11 mouse cellular contexts compared by ENCODE assay signal in genomic region chr4:59850886-59851623, GRCm38 (mm10). TPM values are rescaled to one million over a fixed set of nuclear protein-coding genes. Genes with fewer than 3 reads are reported as not detected.
A peak's percentile ranks its signal among the peaks of the same experiment; 100 is the strongest.
DNase-seq lines count a peak whose midpoint lies in the region; ATAC-seq and TF ChIP-seq lines count a peak whose summit lies in the region.
"Had no signal": no experiment of that assay in that cellular context is flagged by ENCODE, and none has a peak within 500 bp of the region (broad histone marks: within the 10 kb centered on the region; RNA-seq: fewer than 3 reads in every experiment).

No protein-coding gene starts in this region.

- no peak overlapping the region for H3K4me2 ChIP-seq in forebrain, embryonic 16.5 days (ENCODE audit: low read length)
- H3K4me2 ChIP-seq in heart, embryonic 16.5 days (ENCODE audit: low read depth, low read length), result no peak overlapping the region
- H3K4me2 ChIP-seq in midbrain, postnatal 0 days (ENCODE audit: low read depth, low read length, poor library complexity, severe bottlenecking), result no peak overlapping the region
- H3K4me2 ChIP-seq: embryonic facial prominence, embryonic 12.5 days; liver, embryonic 13.5 days had no signal

- TF ChIP-seq CTCF in midbrain, postnatal 0 days (IDR thresholded peaks at IDR 0.05), result no peak

- intact Hi-C loops in heart, postnatal 10 days (cut with DNase I), result loop anchor here (1.0 to 5.0 kb wide), 3 partner anchors 44 to 234 kb away; partner anchors contain the start of gene Snx30

- H3K4me3 ChIP-seq in forebrain, embryonic 16.5 days (replicated peaks; ENCODE audit: low read length), result no peak overlapping the region
- H3K4me3 ChIP-seq in forebrain, embryonic 10.5 days, result no peak overlapping the region
- H3K4me3 ChIP-seq in heart, embryonic 16.5 days (ENCODE audit: low read length), result no peak overlapping the region
- H3K4me3 ChIP-seq in midbrain, postnatal 0 days (ENCODE audit: low read depth, low read length), result no peak overlapping the region
- H3K4me3 ChIP-seq: embryonic facial prominence, embryonic 12.5 days; liver, embryonic 13.5 days had no signal

- peak overlapping the region; percentile 0; the same call in 1 of the 2 replicates for H3K27ac ChIP-seq in forebrain, embryonic 16.5 days (ENCODE audit: low read length)
- no peak overlapping the region for H3K27ac ChIP-seq in forebrain, embryonic 10.5 days
- H3K27ac ChIP-seq in heart, embryonic 16.5 days (ENCODE audit: low read length), result peak overlapping the region; percentile 56
- no peak overlapping the region for H3K27ac ChIP-seq in midbrain, postnatal 0 days (ENCODE audit: low read depth, low read length)
- H3K27ac ChIP-seq: embryonic facial prominence, embryonic 12.5 days; liver, embryonic 13.5 days had no signal

- H3K4me1 ChIP-seq in forebrain, embryonic 16.5 days (replicated peaks; ENCODE audit: control insufficient read depth, insufficient read depth, low read length), result peaks cover 4% of the 10 kb centered on the region; the same call in 1 of the 2 replicates
- peaks cover 4% of the 10 kb centered on the region; the same call in 1 of the 2 replicates for H3K4me1 ChIP-seq in forebrain, embryonic 10.5 days
- H3K4me1 ChIP-seq in heart, embryonic 16.5 days (ENCODE audit: control insufficient read depth, insufficient read depth, low read length), result peaks cover 6% of the 10 kb centered on the region
- H3K4me1 ChIP-seq in midbrain, postnatal 0 days (ENCODE audit: insufficient read depth, low read length), result no peaks in the 10 kb centered on the region
- H3K4me1 ChIP-seq: embryonic facial prominence, embryonic 12.5 days had no signal

- H3K9me3 ChIP-seq in forebrain, embryonic 16.5 days (ENCODE audit: control insufficient read depth, low read length), result peaks cover 2% of the 10 kb centered on the region; the same call in 1 of the 2 replicates
- no peaks in the 10 kb centered on the region; the same call in 1 of the 2 replicates for H3K9me3 ChIP-seq in forebrain, embryonic 10.5 days
- peaks cover 2% of the 10 kb centered on the region; the same call in 1 of the 2 replicates for H3K9me3 ChIP-seq in heart, embryonic 16.5 days (replicated peaks; ENCODE audit: control insufficient read depth, low read length)
- H3K9me3 ChIP-seq in midbrain, postnatal 0 days (ENCODE audit: low read length), result no peaks in the 10 kb centered on the region
- H3K9me3 ChIP-seq: liver, embryonic 13.5 days had no signal

- no peak for DNase-seq in forebrain, embryonic 10.5 days (ENCODE audit: extremely low spot score, low spot score)
- no peak for DNase-seq in heart, postnatal 10 days
- peak; percentile 16 for DNase-seq in lung, postnatal 10 days
- no peak for DNase-seq in lung, adult 18-20 months
- peak; percentile 65 for DNase-seq in midbrain, postnatal 0 days (ENCODE audit: low spot score)

- H3K27me3 ChIP-seq in forebrain, embryonic 16.5 days (replicated peaks; ENCODE audit: control insufficient read depth, insufficient read depth, low read length), result no peaks in the 10 kb centered on the region
- H3K27me3 ChIP-seq in forebrain, embryonic 10.5 days (ENCODE audit: poor library complexity, severe bottlenecking), result no peaks in the 10 kb centered on the region
- no peaks in the 10 kb centered on the region for H3K27me3 ChIP-seq in heart, embryonic 16.5 days (ENCODE audit: control insufficient read depth, insufficient read depth, low read length)
- H3K27me3 ChIP-seq in midbrain, postnatal 0 days (ENCODE audit: insufficient read depth, low read length), result no peaks in the 10 kb centered on the region
- H3K27me3 ChIP-seq: embryonic facial prominence, embryonic 12.5 days; liver, embryonic 13.5 days; megakaryocyte, embryonic 14.5 days had no signal

- no peaks in the 10 kb centered on the region for H3K36me3 ChIP-seq in forebrain, embryonic 16.5 days (ENCODE audit: control insufficient read depth, insufficient read depth)
- H3K36me3 ChIP-seq in forebrain, embryonic 10.5 days (replicated peaks), result peaks cover 4% of the 10 kb centered on the region; the same call in 1 of the 2 replicates
- H3K36me3 ChIP-seq in heart, embryonic 16.5 days (ENCODE audit: control insufficient read depth, insufficient read depth), result peaks cover 5% of the 10 kb centered on the region
- H3K36me3 ChIP-seq in midbrain, postnatal 0 days (ENCODE audit: insufficient read depth, low read length), result no peaks in the 10 kb centered on the region

- no peak overlapping the region for H3K9ac ChIP-seq in forebrain, embryonic 16.5 days (replicated peaks; ENCODE audit: low read depth, low read length)
- no peak overlapping the region for H3K9ac ChIP-seq in heart, embryonic 16.5 days (ENCODE audit: low read length)
- H3K9ac ChIP-seq in midbrain, postnatal 0 days (replicated peaks; ENCODE audit: low read length, poor library complexity, severe bottlenecking), result 0 out of 2 replicates have a peak overlapping the region, but pooled peaks have one; percentile 24
- H3K9ac ChIP-seq: embryonic facial prominence, embryonic 12.5 days; liver, embryonic 13.5 days had no signal

- 58% methylated on average over 5 of the region's 5 CpGs for WGBS in forebrain, embryonic 16.5 days
- WGBS in forebrain, embryonic 10.5 days, result 95% methylated on average over 5 of the region's 5 CpGs
- 58% methylated on average over 5 of the region's 5 CpGs for WGBS in heart, embryonic 16.5 days
- 67% methylated on average over 5 of the region's 5 CpGs for WGBS in midbrain, postnatal 0 days

- peak; percentile 51; the same call in 1 of the 2 replicates for ATAC-seq in forebrain, embryonic 16.5 days
- no peak for ATAC-seq in heart, embryonic 16.5 days (replicated peaks; ENCODE audit: extremely low read depth, insufficient read depth, low FRiP score)
- no peak for ATAC-seq in midbrain, postnatal 0 days (ENCODE audit: low FRiP score)
- ATAC-seq in erythroblast, adult 5-6 weeks (replicated peaks; ENCODE audit: low FRiP score, poor library complexity, severe bottlenecking), result no peak

RNA-seq across cellular contexts. Expression of gene Snx30, which starts 45.4 kb away (rescaled TPM):
- 8.5 and 8.9 TPM in 2 replicates for polyA plus RNA-seq in forebrain, embryonic 16.5 days (2015; fragmentation: Nextera tagmentation; extraction: Ambion mirVana)
- polyA plus RNA-seq in forebrain, embryonic 10.5 days (2016; fragmentation: Nextera tagmentation; extraction: Ambion mirVana), result 5.7 and 5.8 TPM in 2 replicates
- 7.0 and 8.0 TPM in 2 replicates for polyA plus RNA-seq in heart, embryonic 16.5 days (2015; fragmentation: Nextera tagmentation; extraction: Ambion mirVana)
- 1 to 10 TPM; 8.1 to 8.9 TPM for total RNA-seq in heart, postnatal 10 days (2021)
- total RNA-seq in midbrain, postnatal 0 days (2014; rRNA removed), result 37.8 and 39.6 TPM in 2 replicates
- 18.1 and 21.7 TPM in 2 replicates for polyA plus RNA-seq in midbrain, postnatal 0 days (2015; fragmentation: Nextera tagmentation; extraction: Ambion mirVana)
- total RNA-seq in erythroblast, adult 5-6 weeks (2015; ENCODE audit: low replicate concordance), result 2.5 and 3.7 TPM in 2 replicates
- total RNA-seq in erythroblast, adult 5-6 weeks (2017; ENCODE audit: low replicate concordance), result 2.1 and 2.5 TPM in 2 replicates

RNA-seq across cellular contexts. Expression of gene Inip, which starts 49.7 kb away (rescaled TPM):
- polyA plus RNA-seq in forebrain, embryonic 16.5 days (2015; fragmentation: Nextera tagmentation; extraction: Ambion mirVana), result 73.6 and 81.3 TPM in 2 replicates
- polyA plus RNA-seq in forebrain, embryonic 10.5 days (2016; fragmentation: Nextera tagmentation; extraction: Ambion mirVana), result 102 and 111 TPM in 2 replicates
- 39.8 and 44.0 TPM in 2 replicates for polyA plus RNA-seq in heart, embryonic 16.5 days (2015; fragmentation: Nextera tagmentation; extraction: Ambion mirVana)
- total RNA-seq in heart, postnatal 10 days (2021), result 10 to 100 TPM; 13.5 to 17.4 TPM
- 20.8 and 26.8 TPM in 2 replicates for total RNA-seq in midbrain, postnatal 0 days (2014; rRNA removed)
- polyA plus RNA-seq in midbrain, postnatal 0 days (2015; fragmentation: Nextera tagmentation; extraction: Ambion mirVana), result 33.0 and 35.8 TPM in 2 replicates
- total RNA-seq in erythroblast, adult 5-6 weeks (2015; ENCODE audit: low replicate concordance), result 4.2 and 11.1 TPM in 2 replicates
- total RNA-seq in erythroblast, adult 5-6 weeks (2017; ENCODE audit: low replicate concordance), result 7.0 and 14.1 TPM in 2 replicates

Comparison
In these comparisons a context has a peak if more than half of its experiments do, and no peak if none do; other contexts are left out.
1. H3K27ac ChIP-seq: peak in forebrain, embryonic 16.5 days (single experiment) and heart, embryonic 16.5 days (single experiment); none in forebrain, embryonic 10.5 days (single experiment) and midbrain, postnatal 0 days (single experiment).
2. DNase-seq: peak in lung, postnatal 10 days (single experiment) and midbrain, postnatal 0 days (single experiment); none in forebrain, embryonic 10.5 days (single experiment), heart, postnatal 10 days (0 of 2) and lung, adult 18-20 months (0 of 2).